Mouse (Mus musculus) heart, embryonic 14.5 days (tissue): ENCODE measurements around the gene Epb41l2. TPM values are rescaled to one million over a fixed set of nuclear protein-coding genes. Genes with fewer than 3 reads are reported as not detected.

Experiments used
- ATAC-seq: fragments of 200-750 bp; cut with Nextera tagmentation; 2 replicates; pipeline ENCODE4 v1.8.0; 2017; ENCODE audit warnings: low read depth, moderate TSS enrichment; ENCODE audit not compliant: insufficient number of reproducible peaks, insufficient read depth, low FRiP score
- H3K27ac ChIP-seq, 2 experiments: fragments of 200-500 bp in 1 of 2; fragments of 300-500 bp in 1 of 2; sonication (generic) in 1 of 2; replicated peaks in 1 of 2; 2 replicates each; pipeline ENCODE4 v1.5.1; 2012 to 2014; ENCODE audit warnings: low read depth in 2 of 2, low read length in 2 of 2, control low read depth in 1 of 2, mild to moderate bottlenecking in 1 of 2, mixed read lengths in 1 of 2; ENCODE audit not compliant: control insufficient read depth in 1 of 2, insufficient read depth in 1 of 2
- H3K27me3 ChIP-seq: fragments of 300-500 bp; sonication (generic); 2 replicates; pipeline ENCODE4 v1.6.1; 2014; ENCODE audit warnings: mild to moderate bottlenecking, low read length, control low read depth; ENCODE audit not compliant: control insufficient read depth, insufficient read depth
- H3K36me3 ChIP-seq: fragments of 300-500 bp; sonication (generic); 2 replicates; pipeline ENCODE4 v1.6.1; 2014; ENCODE audit warnings: mild to moderate bottlenecking, control low read depth, low read length, mixed read lengths; ENCODE audit not compliant: control insufficient read depth, insufficient read depth
- H3K4me1 ChIP-seq, 2 experiments: fragments of 200-500 bp in 1 of 2; fragments of 300-500 bp in 1 of 2; sonication (generic) in 1 of 2; 2 replicates each; pipeline ENCODE4 v1.6.1; 2012 to 2014; ENCODE audit warnings: low read length in 2 of 2, control low read depth in 1 of 2, mixed read lengths in 1 of 2; ENCODE audit not compliant: control insufficient read depth in 2 of 2, insufficient read depth in 2 of 2
- H3K4me2 ChIP-seq: fragments of 300-500 bp; sonication (generic); 2 replicates; pipeline ENCODE4 v1.6.1; 2014; ENCODE audit warnings: mild to moderate bottlenecking, low read length
- H3K4me3 ChIP-seq, 2 experiments: fragments of 200-500 bp in 1 of 2; fragments of 300-500 bp in 1 of 2; sonication (generic) in 1 of 2; 2 replicates each; pipeline ENCODE4 v1.5.1; 2012 to 2014; ENCODE audit warnings: low read length in 2 of 2, mild to moderate bottlenecking in 2 of 2, control low read depth in 1 of 2, low read depth in 1 of 2, moderate library complexity in 1 of 2; ENCODE audit not compliant: control insufficient read depth in 1 of 2, insufficient read depth in 1 of 2
- H3K9ac ChIP-seq: fragments of 300-500 bp; sonication (generic); 2 replicates; pipeline ENCODE4 v1.6.1; 2014; ENCODE audit warnings: mild to moderate bottlenecking, low read length
- H3K9me3 ChIP-seq: fragments of 300-500 bp; sonication (generic); 2 replicates; pipeline ENCODE4 v1.6.1; 2016; ENCODE audit warnings: low read length, control low read depth; ENCODE audit not compliant: control insufficient read depth
- WGBS: fragments of 180-500 bp; shearing (Covaris S2); extraction: QIAGEN DNeasy Blood & Tissue Kit; methylation state at CpG from one replicate; pipeline ENCODE4 v1.1.7; 2014; 5-methylcytosine and 5-hydroxymethylcytosine counted together
- polyA plus RNA-seq: library from polyadenylated mRNA; unstranded; fragments of >200 nt; fragmentation: Nextera tagmentation; extraction: Ambion mirVana; gene quantifications from 2 replicates; pipeline ENCODE4 v1.2.1, GENCODE M21; 2014

Epb41l2 gene
- polyA plus RNA-seq = 45.4 and 53.5 TPM in 2 replicates

GRCm38 (mm10) chr10:25359208-25359958 lies at the start of gene Epb41l2:
Gene Epb41l2 (plus strand): TSS chr10:25359798.
- peak within 1 kb of the TSS; percentile 81 for H3K4me2 ChIP-seq
- H3K9ac ChIP-seq = peak within 1 kb of the TSS; percentile 87
- peak; percentile 92 for ATAC-seq
- under 1% methylated on average over 49 of the region's 55 CpGs for WGBS
- no peaks in the 10 kb centered on the region for H3K9me3 ChIP-seq
- H3K4me1 ChIP-seq = peaks cover 5 to 22% of the 10 kb centered on the region in 2 experiments
- no peaks in the 10 kb centered on the region for H3K36me3 ChIP-seq
- H3K27ac ChIP-seq = peak within 1 kb of the TSS; percentile 81 to 86
- H3K27me3 ChIP-seq = no peaks in the 10 kb centered on the region
- peak within 1 kb of the TSS; percentile 78 to 100 for H3K4me3 ChIP-seq

- H3K9ac ChIP-seq = no peak overlapping the region
- no peak overlapping the region for H3K4me2 ChIP-seq
- no peaks in the 10 kb centered on the region for H3K27me3 ChIP-seq
- WGBS = 90% methylated on average over 5 of the region's 5 CpGs
- H3K36me3 ChIP-seq = no peaks in the 10 kb centered on the region
- no peak for ATAC-seq
- no peak overlapping the region for H3K27ac ChIP-seq
- H3K9me3 ChIP-seq = no peaks in the 10 kb centered on the region
- H3K4me1 ChIP-seq = peaks cover 3 to 4% of the 10 kb centered on the region in 2 experiments; a peak in 1 of 4 replicates
- no peak overlapping the region for H3K4me3 ChIP-seq
These were observed 49.6 kb upstream of the Epb41l2 start for GRCm38 (mm10) chr10:25309996-25310395.

- H3K27ac ChIP-seq = no peak overlapping the region
- no peaks in the 10 kb centered on the region for H3K9me3 ChIP-seq
- H3K4me3 ChIP-seq = no peak overlapping the region
- ATAC-seq = no peak
- H3K9ac ChIP-seq = no peak overlapping the region
- 51% methylated on average over 4 of the region's 4 CpGs for WGBS
- H3K4me1 ChIP-seq = peaks cover 3 to 4% of the 10 kb centered on the region in 2 experiments; a peak in 1 of 4 replicates
- H3K4me2 ChIP-seq = no peak overlapping the region
- no peaks in the 10 kb centered on the region for H3K36me3 ChIP-seq
- H3K27me3 ChIP-seq = no peaks in the 10 kb centered on the region
These were observed 48.9 kb upstream of the Epb41l2 start for GRCm38 (mm10) chr10:25310736-25311135.

GRCm38 (mm10) chr10:25311554-25312212 lies 47.9 kb upstream of the Epb41l2 start:
- Histone ChIP-seq H3K4me2 (no peak overlapping the region), H3K27me3 (no peaks in the 10 kb centered on the region), H3K4me1 (peaks cover 3 to 4% of the 10 kb centered on the region in 2 experiments; a peak in 1 of 4 replicates), H3K27ac (no peak overlapping the region), H3K9me3 (no peaks in the 10 kb centered on the region), H3K4me3 (no peak overlapping the region), H3K36me3 (no peaks in the 10 kb centered on the region), H3K9ac (no peak overlapping the region)
- ATAC-seq = no peak
- WGBS = 36% methylated on average over 9 of the region's 9 CpGs

- H3K4me1 ChIP-seq = peaks cover 12 to 14% of the 10 kb centered on the region in 2 experiments; a peak in 3 of 4 replicates
- ATAC-seq = no peak
- H3K9me3 ChIP-seq = no peaks in the 10 kb centered on the region
- peak overlapping the region in 1 of 2 experiments; percentile 15; a peak in 1 of 4 replicates for H3K4me3 ChIP-seq
- no peaks in the 10 kb centered on the region for H3K27me3 ChIP-seq
- 16% methylated on average over 17 of the region's 17 CpGs for WGBS
- no peaks in the 10 kb centered on the region for H3K36me3 ChIP-seq
- peak overlapping the region; percentile 52 for H3K4me2 ChIP-seq
- H3K27ac ChIP-seq = no peak overlapping the region
- peak overlapping the region; percentile 35; the same call in 1 of the 2 replicates for H3K9ac ChIP-seq
These were observed 45.6 kb upstream of the Epb41l2 start for GRCm38 (mm10) chr10:25313856-25314584.

- Histone ChIP-seq H3K4me2 (peak overlapping the region; percentile 28), H3K27me3 (no peaks in the 10 kb centered on the region), H3K27ac (peak overlapping the region in 1 of 2 experiments; percentile 78; a peak in 2 of 4 replicates), H3K36me3 (no peaks in the 10 kb centered on the region), H3K9ac (no peak overlapping the region), H3K4me3 (no peak overlapping the region), H3K9me3 (no peaks in the 10 kb centered on the region), H3K4me1 (peaks cover 12 to 16% of the 10 kb centered on the region in 2 experiments; a peak in 3 of 4 replicates)
- ATAC-seq = no peak
These were observed 41.9 kb upstream of the Epb41l2 start for GRCm38 (mm10) chr10:25317665-25318064.

GRCm38 (mm10) chr10:25318405-25318804 lies 41.2 kb upstream of the Epb41l2 start:
- 30% methylated on average over 5 of the region's 5 CpGs for WGBS
- Histone ChIP-seq H3K27me3 (no peaks in the 10 kb centered on the region), H3K4me2 (peak overlapping the region; percentile 28), H3K9ac (no peak overlapping the region), H3K27ac (peak overlapping the region; percentile 64 to 78), H3K36me3 (no peaks in the 10 kb centered on the region), H3K4me3 (no peak overlapping the region), H3K4me1 (peaks cover 12 to 16% of the 10 kb centered on the region in 2 experiments; a peak in 3 of 4 replicates), H3K9me3 (no peaks in the 10 kb centered on the region)
- peak; percentile 55; the same call in 1 of the 2 replicates for ATAC-seq
